Comparison of ENCODE assay signal across 10 mouse cellular contexts in genomic region chr5:17876637-17877036, GRCm38 (mm10). TPM values are rescaled to one million over a fixed set of nuclear protein-coding genes. Genes with fewer than 3 reads are reported as not detected.
DNase-seq lines count a peak whose midpoint lies in the region; TF ChIP-seq lines count a peak whose summit lies in the region.
"Had no signal": no experiment of that assay in that cellular context is flagged by ENCODE, and none has a peak within 500 bp of the region (broad histone marks: within the 10 kb centered on the region; RNA-seq: fewer than 3 reads in every experiment).

No protein-coding gene starts in this region.

- no peaks in the 10 kb centered on the region for H3K27me3 ChIP-seq in testis, adult 2 months (ENCODE audit: control insufficient read depth, insufficient read depth, low read length)
- H3K27me3 ChIP-seq: hindbrain, embryonic 12.5 days had no signal

- H3K4me1 ChIP-seq in testis, adult 2 months (ENCODE audit: control insufficient read depth, insufficient read depth, low read length) = no peaks in the 10 kb centered on the region
- H3K4me1 ChIP-seq: hindbrain, embryonic 12.5 days; limb, embryonic 10.5 days had no signal

- H3K36me3 ChIP-seq in testis, adult 2 months (ENCODE audit: control insufficient read depth, insufficient read depth, low read length) = no peaks in the 10 kb centered on the region
- H3K36me3 ChIP-seq: hindbrain, embryonic 12.5 days; limb, embryonic 10.5 days had no signal

- H3K4me3 ChIP-seq in testis, adult 2 months (ENCODE audit: control insufficient read depth, low read depth, low read length) = no peak overlapping the region
- H3K4me3 ChIP-seq: hindbrain, embryonic 12.5 days; limb, embryonic 10.5 days had no signal

- TF ChIP-seq POLR2A in testis, adult 2 months (IDR thresholded peaks at IDR 0.05; ENCODE audit: control insufficient read depth, low read depth, low read length) = no peak

- H3K27ac ChIP-seq in testis, adult 2 months (ENCODE audit: control insufficient read depth, insufficient read depth, low read depth, low read length) = peak overlapping the region; percentile 53; the same call in 1 of the 2 replicates
- H3K27ac ChIP-seq: hindbrain, embryonic 12.5 days; limb, embryonic 10.5 days had no signal

- no peak for DNase-seq in testis, postnatal 10 days (ENCODE audit: low spot score)
- DNase-seq in heart, adult 9 months (ENCODE audit: low spot score in 2 of 2) = peak; percentile 82 to 84
- peak; percentile 39 to 81 for DNase-seq in kidney, postnatal 36 days
- no peak for DNase-seq in right cerebral cortex, postnatal 10 days (ENCODE audit: low spot score in 2 of 2)
- DNase-seq in layer of hippocampus, postnatal 10 days (ENCODE audit: low spot score in 2 of 2) = no peak
- no peak for DNase-seq in thymus, postnatal 36 days
- DNase-seq: thymus, adult 18-20 months had no signal

- TF ChIP-seq CTCF in testis, adult 2 months (IDR thresholded peaks at IDR 0.05; ENCODE audit: control insufficient read depth, insufficient read depth, insufficient replicate concordance, low read depth, low read length) = no peak

RNA-seq across cellular contexts. Expression of gene Cd36, which starts 12.0 kb away (rescaled TPM):
- 3.2 and 5.0 TPM in 2 replicates for polyA plus RNA-seq in testis, adult 2 months (2012; rRNA removed)
- total RNA-seq in layer of hippocampus, postnatal 10 days (2021) = 1 to 10 TPM; 1.3 TPM

Comparison
In these comparisons a context has a peak if more than half of its experiments do, and no peak if none do; other contexts are left out.
1. DNase-seq: peak in heart, adult 9 months (2 of 2) and kidney, postnatal 36 days (2 of 2); none in testis, postnatal 10 days (single experiment), right cerebral cortex, postnatal 10 days (0 of 2), layer of hippocampus, postnatal 10 days (0 of 2) and thymus, postnatal 36 days (0 of 2).